Comparison of ENCODE assay signal across 16 mouse cellular contexts in genomic region chr14:74909021-74909420, GRCm38 (mm10). TPM values are rescaled to one million over a fixed set of nuclear protein-coding genes. Genes with fewer than 3 reads are reported as not detected.
DNase-seq lines count a peak whose midpoint lies in the region; ATAC-seq and TF ChIP-seq lines count a peak whose summit lies in the region.
"Had no signal": no experiment of that assay in that cellular context is flagged by ENCODE, and none has a peak within 500 bp of the region (broad histone marks: within the 10 kb centered on the region; RNA-seq: fewer than 3 reads in every experiment).

No protein-coding gene starts in this region.

- no peaks in the 10 kb centered on the region for H3K27me3 ChIP-seq in hindbrain, embryonic 12.5 days
- H3K27me3 ChIP-seq in hindbrain, embryonic 11.5 days (ENCODE audit: control insufficient read depth, insufficient read depth, low read length), result no peaks in the 10 kb centered on the region
- no peaks in the 10 kb centered on the region for H3K27me3 ChIP-seq in spleen, adult 2 months (ENCODE audit: control insufficient read depth, insufficient read depth, low read length)
- H3K27me3 ChIP-seq: midbrain, embryonic 12.5 days; neural tube, embryonic 13.5 days had no signal

- no peak overlapping the region for H3K27ac ChIP-seq in hindbrain, embryonic 12.5 days
- H3K27ac ChIP-seq in hindbrain, embryonic 11.5 days (ENCODE audit: low read depth, low read length), result no peak overlapping the region
- H3K27ac ChIP-seq in spleen, adult 2 months (ENCODE audit: insufficient read depth, low read length), result peak overlapping the region; percentile 70
- H3K27ac ChIP-seq: midbrain, embryonic 12.5 days; neural tube, embryonic 13.5 days had no signal

- peak; percentile 26; the same call in 1 of the 2 replicates for ATAC-seq in hindbrain, embryonic 12.5 days (ENCODE audit: low FRiP score)
- no peak for ATAC-seq in hindbrain, embryonic 11.5 days (ENCODE audit: low FRiP score)
- ATAC-seq: intestine, embryonic 16.5 days had no signal

- no peak overlapping the region for H3K4me3 ChIP-seq in hindbrain, embryonic 12.5 days
- no peak overlapping the region for H3K4me3 ChIP-seq in hindbrain, embryonic 11.5 days (ENCODE audit: low read depth, low read length)
- H3K4me3 ChIP-seq in spleen, adult 2 months (ENCODE audit: extremely low read depth, insufficient read depth, insufficient read length), result no peak overlapping the region
- H3K4me3 ChIP-seq: erythroblast, embryonic 14.5 days; midbrain, embryonic 12.5 days; neural tube, embryonic 13.5 days had no signal

- no peak overlapping the region for H3K4me2 ChIP-seq in hindbrain, embryonic 12.5 days (replicated peaks)
- H3K4me2 ChIP-seq in hindbrain, embryonic 11.5 days (replicated peaks; ENCODE audit: low read depth, low read length), result no peak overlapping the region
- H3K4me2 ChIP-seq: midbrain, embryonic 12.5 days; neural tube, embryonic 13.5 days had no signal

- H3K36me3 ChIP-seq in hindbrain, embryonic 12.5 days, result no peaks in the 10 kb centered on the region
- no peaks in the 10 kb centered on the region for H3K36me3 ChIP-seq in hindbrain, embryonic 11.5 days (ENCODE audit: control insufficient read depth, insufficient read depth, low read length)
- H3K36me3 ChIP-seq in spleen, adult 2 months (ENCODE audit: control insufficient read depth, insufficient read depth, low read length), result no peaks in the 10 kb centered on the region
- H3K36me3 ChIP-seq: midbrain, embryonic 12.5 days; neural tube, embryonic 13.5 days had no signal

- no peaks in the 10 kb centered on the region; the same call in 1 of the 2 replicates for H3K4me1 ChIP-seq in hindbrain, embryonic 12.5 days
- H3K4me1 ChIP-seq in hindbrain, embryonic 11.5 days (replicated peaks; ENCODE audit: control insufficient read depth, insufficient read depth, low read length), result no peaks in the 10 kb centered on the region
- H3K4me1 ChIP-seq in spleen, adult 2 months (ENCODE audit: control insufficient read depth, insufficient read depth, insufficient read length), result peaks cover 38% of the 10 kb centered on the region; the same call in 1 of the 2 replicates
- H3K4me1 ChIP-seq: midbrain, embryonic 12.5 days had no signal

- no peak for TF ChIP-seq POLR2A in spleen, adult 2 months (IDR thresholded peaks at IDR 0.05; ENCODE audit: low read depth, low read length)

- no peak for TF ChIP-seq CTCF in spleen, adult 2 months (IDR thresholded peaks at IDR 0.05; ENCODE audit: extremely low read depth, insufficient read depth, insufficient read length, insufficient replicate concordance)

- no peaks in the 10 kb centered on the region for H3K9me3 ChIP-seq in hindbrain, embryonic 12.5 days (replicated peaks)
- H3K9me3 ChIP-seq in hindbrain, embryonic 11.5 days (ENCODE audit: control insufficient read depth, low read length), result no peaks in the 10 kb centered on the region
- H3K9me3 ChIP-seq: midbrain, embryonic 12.5 days; neural tube, embryonic 13.5 days had no signal

- no peak overlapping the region for H3K9ac ChIP-seq in hindbrain, embryonic 12.5 days
- no peak overlapping the region for H3K9ac ChIP-seq in hindbrain, embryonic 11.5 days (ENCODE audit: low read depth, low read length)
- H3K9ac ChIP-seq: midbrain, embryonic 12.5 days; neural tube, embryonic 13.5 days had no signal

- 80% methylated on average over 8 of the region's 8 CpGs for WGBS in hindbrain, embryonic 12.5 days
- 82% methylated on average over 8 of the region's 8 CpGs for WGBS in hindbrain, embryonic 11.5 days
- 23% methylated on average over 8 of the region's 8 CpGs for WGBS in spleen, adult 2 months

- DNase-seq in hindbrain, embryonic 11.5 days (ENCODE audit: low spot score), result no peak
- peak; percentile 34 to 44 for DNase-seq in spleen, adult 2 months (ENCODE audit: low read depth in 1 of 2, low spot score in 2 of 2)
- no peak for DNase-seq in spleen, postnatal 14 days (ENCODE audit: low spot score in 2 of 2)
- peak; percentile 26 for DNase-seq in T-cell, adult 2 months (ENCODE audit: low spot score)
- peak; percentile 43 for DNase-seq in naive thymus-derived CD4-positive, alpha-beta T cell, adult 2 months (ENCODE audit: low read depth)
- no peak for DNase-seq in cerebellum, postnatal 36 days
- DNase-seq in cerebellum, postnatal 14 days, result no peak
- DNase-seq: adrenal gland, adult 8-10 months; cerebellum, adult 9-11 months; kidney, postnatal 25 days; lung, postnatal 10 days had no signal

RNA-seq across cellular contexts. Expression of gene Lrch1, which starts 38.7 kb away (rescaled TPM):
- 13.3 and 23.4 TPM in 2 replicates for polyA plus RNA-seq in hindbrain, embryonic 12.5 days (2016; fragmentation: Nextera tagmentation; extraction: Ambion mirVana)
- polyA plus RNA-seq in hindbrain, embryonic 11.5 days (2014; fragmentation: Nextera tagmentation; extraction: Ambion mirVana), result 12.0 and 12.6 TPM in 2 replicates
- 11.5 and 15.7 TPM in 2 replicates for polyA plus RNA-seq in spleen, adult 2 months (2012; rRNA removed)

Comparison
In these comparisons a context has a peak if more than half of its experiments do, and no peak if none do; other contexts are left out.
1. DNase-seq: peak in spleen, adult 2 months (2 of 2), T-cell, adult 2 months (single experiment) and naive thymus-derived CD4-positive, alpha-beta T cell, adult 2 months (single experiment); none in hindbrain, embryonic 11.5 days (single experiment), spleen, postnatal 14 days (0 of 2), cerebellum, postnatal 36 days (0 of 2) and cerebellum, postnatal 14 days (0 of 2).